Mouse (Mus musculus) gastrocnemius, postnatal 14 days (tissue): ENCODE data around the gene Tm7sf3. TPM values are rescaled to one million over a fixed set of nuclear protein-coding genes. Genes with fewer than 3 reads are reported as not detected.
"Not testable (repeated sequence)": the region's sequence is repeated elsewhere in the genome, so short reads cannot be mapped to it uniquely, and the experiment has no call there.

Source experiments
- DNase-seq: peaks from one replicate; pipeline ENCODE4 v3.0.0; 2021; ENCODE audit warnings: mixed read lengths
- intact Hi-C: fragments of 180-260 bp; cut with DNase I; formaldehyde crosslinking; loops from one replicate; pipeline ENCODE4 v1.15.1; 2025; ENCODE audit warnings: low total_unique reads
- total RNA-seq, 2 experiments: library from RNA; stranded (reverse); gene quantifications; 2 replicates each; pipeline ENCODE4 v1.2.3; 2021

Gene Tm7sf3
- total RNA-seq, 2 experiments from 2014 or later = 12.3 to 14.8 TPM

DNA sequence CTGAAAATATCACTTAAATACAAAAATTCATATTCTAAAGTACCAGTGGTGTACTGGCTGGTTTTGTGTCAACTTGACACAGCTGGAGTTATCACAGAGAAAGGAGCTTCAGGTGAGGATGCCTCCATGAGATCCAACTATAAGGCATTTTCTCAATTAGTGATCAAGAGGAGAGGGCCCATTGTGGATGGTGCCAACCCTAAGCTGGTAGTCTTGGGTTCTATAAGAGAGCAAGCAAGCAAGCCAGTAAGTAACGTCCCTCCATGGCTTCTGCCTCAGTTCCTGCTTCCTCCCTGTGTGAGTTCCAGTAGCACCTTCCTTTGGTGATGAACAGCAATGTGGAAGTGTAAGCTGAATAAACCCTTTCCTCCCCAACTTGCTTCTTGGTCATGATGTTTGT lies 80.2 kb downstream of the Tm7sf3 start:
- DNase-seq, intact Hi-C loops: not testable (repeated sequence)

Other genes with a start within 250 kb of the Tm7sf3 start
- gene Itpr2, start 140.6 kb downstream of the Tm7sf3 start, total RNA-seq = 10 to 100 TPM in 1 of 2 experiments, 1 to 10 TPM in 1; 9.1 to 14.6 TPM
- 10 to 100 TPM; 43.6 to 48.5 TPM for gene Fgfr1op2, start 65.6 kb downstream of the Tm7sf3 start, total RNA-seq
- 10 to 100 TPM; 14.9 to 15.7 TPM for gene Ints13, start 65.0 kb downstream of the Tm7sf3 start, total RNA-seq
- 10 to 100 TPM; 36.7 to 40.3 TPM for gene Med21, start 277 bp downstream of the Tm7sf3 start, total RNA-seq
- gene Stk38l, start 82.2 kb upstream of the Tm7sf3 start, total RNA-seq = 1 to 10 TPM; 6.9 to 7.5 TPM
- gene Arntl2, start 153.2 kb upstream of the Tm7sf3 start, total RNA-seq = 1 to 10 TPM in 1 of 2 experiments, under 1 TPM in 1; 0.64 to 1.5 TPM
- gene Smco2, start 207.3 kb upstream of the Tm7sf3 start, total RNA-seq = not detected
- 10 to 100 TPM; 43.5 to 49.8 TPM for gene Ppfibp1, start 245.7 kb upstream of the Tm7sf3 start, total RNA-seq